Mouse (Mus musculus) embryonic fibroblast, embryonic 13.5 days (primary cell): ENCODE measurements around the gene Itpr3.

Experiments
- CTCF ChIP-seq: IDR thresholded peaks from 2 replicates; pipeline ENCODE4 v1.5.1; 2011; ENCODE audit warnings: mild to moderate bottlenecking, control low read depth, low read length, moderate library complexity, borderline replicate concordance; ENCODE audit not compliant: insufficient read depth
- POLR2A ChIP-seq: IDR thresholded peaks from 2 replicates; pipeline ENCODE4 v1.6.1; 2011; ENCODE audit warnings: low read depth, mild to moderate bottlenecking, control low read depth, low read length, moderate library complexity

GRCm38 (mm10) chr17:27150871-27151270 lies 93.8 kb downstream of the Itpr3 start:
- TF ChIP-seq CTCF = no peak
- TF ChIP-seq POLR2A = no peak
